Mouse (Mus musculus) 3134 (cell line): Measurements from ENCODE around the gene Itpk1.
"Not testable (repeated sequence)": the region's sequence is repeated elsewhere in the genome, so short reads cannot be mapped to it uniquely, and the experiment has no call there.

Experiments used
- DNase-seq: peaks from one replicate; pipeline ENCODE4 v3.0.0-alpha.2; 2011; ENCODE audit warnings: low spot score; ENCODE audit not compliant: insufficient read length; ENCODE audit errors: extremely low read depth

Itpk1 gene

GRCm38 (mm10) chr12:102631690-102632089 is 73.0 kb downstream of the Itpk1 start:
- no peak for DNase-seq

- DNase-seq, result not testable (repeated sequence)
Measured at GRCm38 (mm10) chr12:102630471-102630870, 74.3 kb downstream of the Itpk1 start.

- DNase-seq, result no peak
Measured at GRCm38 (mm10) chr12:102628221-102628620, 76.5 kb downstream of the Itpk1 start.

GRCm38 (mm10) chr12:102627545-102627944 is 77.2 kb downstream of the Itpk1 start:
- DNase-seq, result no peak

GRCm38 (mm10) chr12:102626841-102627240 is 77.9 kb downstream of the Itpk1 start:
- DNase-seq, result peak; percentile 26

- DNase-seq, result no peak
Measured at GRCm38 (mm10) chr12:102625717-102626116, 79.0 kb downstream of the Itpk1 start.

- DNase-seq, result no peak
Measured at GRCm38 (mm10) chr12:102625118-102625517, 79.6 kb downstream of the Itpk1 start.

- DNase-seq, result no peak
Measured at GRCm38 (mm10) chr12:102623827-102624226, 80.9 kb downstream of the Itpk1 start.

GRCm38 (mm10) chr12:102622302-102622842 is 82.4 kb downstream of the Itpk1 start:
- no peak for DNase-seq

GRCm38 (mm10) chr12:102621811-102622210 is 82.9 kb downstream of the Itpk1 start:
- no peak for DNase-seq

- DNase-seq, result no peak
Measured at GRCm38 (mm10) chr12:102621205-102621604, 83.5 kb downstream of the Itpk1 start.

- DNase-seq, result no peak
Measured at GRCm38 (mm10) chr12:102619908-102620307, 84.8 kb downstream of the Itpk1 start.

- DNase-seq, result no peak
Measured at GRCm38 (mm10) chr12:102618085-102618484, 86.6 kb downstream of the Itpk1 start.

GRCm38 (mm10) chr12:102616843-102617519 is 87.7 kb downstream of the Itpk1 start:
- DNase-seq, result no peak

- DNase-seq, result no peak
Measured at GRCm38 (mm10) chr12:102616201-102616600, 88.5 kb downstream of the Itpk1 start.

- no peak for DNase-seq
Measured at GRCm38 (mm10) chr12:102613411-102613810, 91.3 kb downstream of the Itpk1 start.

GRCm38 (mm10) chr12:102612431-102612830 is 92.3 kb downstream of the Itpk1 start:
- no peak for DNase-seq

GRCm38 (mm10) chr12:102610927-102611326 is 93.8 kb downstream of the Itpk1 start:
- no peak for DNase-seq

GRCm38 (mm10) chr12:102607808-102608517 is 96.8 kb downstream of the Itpk1 start:
- DNase-seq, result no peak

GRCm38 (mm10) chr12:102607066-102607465 is 97.7 kb downstream of the Itpk1 start:
- no peak for DNase-seq

GRCm38 (mm10) chr12:102605607-102606006 is 99.1 kb downstream of the Itpk1 start:
- DNase-seq, result no peak
